Mouse (Mus musculus) forebrain, embryonic 11.5 days (tissue): ENCODE results near the gene Slc25a44. TPM values are rescaled to one million over a fixed set of nuclear protein-coding genes. Genes with fewer than 3 reads are reported as not detected.

ENCODE experiments used
- ATAC-seq: fragments of 200-750 bp; cut with Nextera tagmentation; replicated peaks from 2 replicates; pipeline ENCODE4 v1.8.0; 2017; ENCODE audit warnings: moderate TSS enrichment; ENCODE audit not compliant: low FRiP score
- DNase-seq: peaks from one replicate; pipeline ENCODE4 v3.0.0-alpha.2; 2017; ENCODE audit warnings: low spot score
- H3K27ac ChIP-seq: fragments of 300-500 bp; sonication (generic); 2 replicates; pipeline ENCODE4 v1.5.1; 2014; ENCODE audit warnings: low read depth, low read length
- H3K27me3 ChIP-seq: fragments of 300-500 bp; sonication (generic); 2 replicates; pipeline ENCODE4 v1.6.1; 2014; ENCODE audit warnings: mild to moderate bottlenecking, low read length, mixed read lengths; ENCODE audit not compliant: control insufficient read depth, insufficient read depth
- H3K36me3 ChIP-seq: fragments of 300-500 bp; sonication (generic); 2 replicates; pipeline ENCODE4 v1.6.1; 2014; ENCODE audit warnings: mild to moderate bottlenecking, low read length, moderate library complexity, mixed read lengths; ENCODE audit not compliant: control insufficient read depth, insufficient read depth
- H3K4me1 ChIP-seq: fragments of 300-500 bp; sonication (generic); replicated peaks from 2 replicates; pipeline ENCODE4 v1.6.1; 2014; ENCODE audit warnings: low read length, mixed read lengths; ENCODE audit not compliant: control insufficient read depth, insufficient read depth
- H3K4me2 ChIP-seq: fragments of 300-500 bp; sonication (generic); 2 replicates; pipeline ENCODE4 v1.6.1; 2014; ENCODE audit warnings: low read depth, mild to moderate bottlenecking, low read length, moderate library complexity, mixed read lengths; ENCODE audit not compliant: severe bottlenecking
- H3K4me3 ChIP-seq: fragments of 300-500 bp; sonication (generic); 2 replicates; pipeline ENCODE4 v1.5.1; 2014; ENCODE audit warnings: low read depth, low read length
- H3K9ac ChIP-seq: fragments of 300-500 bp; sonication (generic); 2 replicates; pipeline ENCODE4 v1.6.1; 2014; ENCODE audit warnings: low read length
- H3K9me3 ChIP-seq: fragments of 300-500 bp; sonication (generic); 2 replicates; pipeline ENCODE4 v1.6.1; 2016; ENCODE audit warnings: low read length, mixed read lengths; ENCODE audit not compliant: control insufficient read depth
- WGBS: fragments of 180-500 bp; shearing (Covaris S2); extraction: QIAGEN DNeasy Blood & Tissue Kit; methylation state at CpG from one replicate; pipeline ENCODE4 v1.1.7; 2014; 5-methylcytosine and 5-hydroxymethylcytosine counted together
- polyA plus RNA-seq: library from polyadenylated mRNA; unstranded; fragments of >200 nt; fragmentation: Nextera tagmentation; extraction: Ambion mirVana; gene quantifications from 2 replicates; pipeline ENCODE4 v1.2.1, GENCODE M21; 2014

The Slc25a44 gene
- polyA plus RNA-seq, 1 experiment from 2014 or later, result 22.6 TPM

DNA sequence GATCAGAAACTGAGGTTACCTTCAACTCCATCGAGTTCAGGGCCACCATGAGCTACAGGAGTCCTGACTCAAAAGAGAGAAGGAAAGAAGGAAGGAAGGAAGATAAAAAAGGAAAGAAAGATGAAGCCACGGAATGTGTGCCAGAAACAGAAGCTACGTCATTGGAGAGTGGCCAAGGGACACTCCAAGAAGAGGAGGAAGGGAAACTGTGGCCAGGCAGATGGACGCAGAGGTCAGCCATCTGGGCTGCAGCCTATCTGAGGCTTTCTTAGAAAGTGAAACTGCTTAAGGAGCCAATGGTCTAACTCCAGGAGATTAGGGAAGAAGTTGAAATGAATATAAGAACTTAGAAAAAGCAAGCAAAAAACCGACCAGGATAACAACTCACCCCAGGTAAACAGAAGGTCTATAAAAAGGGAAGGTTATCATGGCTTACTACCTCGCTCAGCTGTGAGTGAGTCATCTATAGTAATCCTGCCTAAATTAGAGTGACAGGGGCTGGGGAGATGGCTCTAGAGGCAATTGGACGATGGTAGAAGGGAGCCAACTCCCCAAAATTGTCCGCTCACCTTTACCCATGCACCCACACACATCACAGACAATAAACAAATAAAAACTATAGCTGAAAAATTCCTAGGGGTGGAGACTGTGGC is 21.7 kb upstream of the Slc25a44 start:
- whole genome bisulfite sequencing, result 82% methylated on average over 8 of the region's 8 CpGs
- no peaks in the 10 kb centered on the region for H3K9me3 ChIP-seq

DNA sequence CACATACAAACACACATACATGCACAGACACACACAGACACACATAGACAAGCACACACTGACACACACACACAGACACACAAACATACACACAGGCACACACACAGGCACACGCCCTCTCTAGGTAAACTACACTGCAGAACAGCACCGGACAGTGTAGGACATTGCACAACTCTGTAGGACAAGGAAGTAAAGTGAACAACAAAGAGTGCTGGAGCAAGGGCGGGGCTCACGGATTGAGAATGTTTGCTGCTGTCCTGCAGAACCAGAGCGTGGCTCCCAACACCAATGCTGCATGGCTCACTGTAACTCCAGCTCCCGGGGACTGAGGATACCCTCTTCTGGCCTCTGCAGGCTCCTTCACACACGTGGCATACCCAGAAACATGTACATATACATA is 17.9 kb upstream of the Slc25a44 start:
- DNase-seq (no peak), ATAC-seq (no peak)
- Histone ChIP-seq H3K4me1 (no peaks in the 10 kb centered on the region; the same call in 1 of the 2 replicates), H3K4me2 (no peak overlapping the region), H3K27me3 (no peaks in the 10 kb centered on the region), H3K4me3 (no peak overlapping the region), H3K9me3 (no peaks in the 10 kb centered on the region), H3K36me3 (no peaks in the 10 kb centered on the region), H3K9ac (no peak overlapping the region), H3K27ac (no peak overlapping the region)
- 84% methylated on average over 7 of the region's 7 CpGs for WGBS

More for the DNA sequence above, 21.7 kb upstream of the Slc25a44 start:
- Histone ChIP-seq H3K4me3 (no peak overlapping the region), H3K36me3 (no peaks in the 10 kb centered on the region), H3K4me1 (peaks cover 2% of the 10 kb centered on the region; the same call in 1 of the 2 replicates), H3K27ac (no peak overlapping the region), H3K9ac (no peak overlapping the region), H3K27me3 (no peaks in the 10 kb centered on the region), H3K4me2 (no peak overlapping the region)
- no peak for ATAC-seq
- no peak for DNase-seq

DNA sequence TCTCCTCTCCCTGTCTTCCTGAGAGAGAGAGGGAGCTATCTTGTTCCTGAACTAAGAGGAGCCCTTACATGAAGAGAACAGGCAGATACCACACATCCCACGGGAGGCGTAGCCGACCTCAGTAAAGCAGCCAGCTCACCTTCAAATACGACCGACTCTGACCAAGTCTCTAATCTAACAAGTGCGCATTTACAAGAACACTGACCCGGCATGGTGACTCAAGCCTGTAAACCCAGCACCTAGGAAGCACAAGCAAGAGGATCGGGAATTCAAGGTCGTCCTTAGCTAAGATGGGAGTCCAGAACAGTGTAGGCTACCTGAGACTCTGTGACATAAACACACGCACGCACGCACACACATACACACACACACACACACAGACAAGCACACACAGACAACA is 17.5 kb upstream of the Slc25a44 start:
- DNase-seq, result no peak
- ATAC-seq, result no peak
- Histone ChIP-seq H3K4me3 (no peak overlapping the region), H3K4me2 (no peak overlapping the region), H3K27me3 (no peaks in the 10 kb centered on the region), H3K4me1 (no peaks in the 10 kb centered on the region; the same call in 1 of the 2 replicates), H3K36me3 (no peaks in the 10 kb centered on the region), H3K27ac (no peak overlapping the region), H3K9ac (no peak overlapping the region), H3K9me3 (no peaks in the 10 kb centered on the region)
- WGBS, result 93% methylated on average over 12 of the region's 12 CpGs

DNA sequence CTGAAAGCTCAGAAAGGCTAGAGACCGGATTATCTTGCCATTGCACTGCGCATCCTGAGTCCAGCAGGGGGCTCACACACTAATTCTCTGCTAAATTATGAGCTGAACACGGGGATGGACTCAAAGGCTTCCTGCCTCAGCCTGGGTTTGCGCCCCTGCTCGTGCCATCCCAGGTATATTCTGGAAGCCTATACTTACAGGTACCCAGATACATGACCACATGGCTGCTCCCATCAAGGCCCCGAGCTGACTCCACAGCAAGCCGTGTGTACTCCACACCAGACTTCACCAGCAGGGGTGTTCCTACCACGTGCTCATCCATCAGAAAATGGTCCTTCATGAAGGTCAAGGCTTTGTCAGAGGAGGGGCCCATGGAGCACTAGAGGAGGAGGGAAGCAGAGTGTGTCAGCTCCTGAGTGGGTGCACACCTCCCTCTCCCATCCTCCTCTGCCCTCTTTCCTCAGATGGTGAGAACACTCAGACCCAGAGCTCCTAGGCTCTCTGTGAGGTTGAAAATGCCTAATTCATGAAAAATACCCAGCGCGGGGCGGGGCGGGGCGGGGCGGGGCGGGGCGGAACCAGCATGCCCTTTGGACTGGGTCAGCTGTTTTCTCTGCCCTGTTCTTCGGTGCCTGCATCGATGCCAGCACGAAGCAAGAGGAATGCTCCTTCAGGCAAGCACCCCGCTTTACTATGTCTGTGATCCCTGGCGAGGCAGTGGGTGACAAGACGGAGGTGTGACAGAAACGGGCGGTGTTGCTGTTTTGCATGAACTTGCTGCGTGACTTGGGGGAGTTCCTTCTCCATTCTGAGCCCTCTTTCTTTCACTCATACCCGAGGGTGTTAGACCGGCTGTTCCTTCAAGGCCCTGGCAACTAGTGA is 15.8 kb upstream of the Slc25a44 start:
- Histone ChIP-seq H3K4me3 (no peak overlapping the region), H3K4me2 (no peak overlapping the region), H3K27me3 (no peaks in the 10 kb centered on the region), H3K9me3 (no peaks in the 10 kb centered on the region), H3K36me3 (no peaks in the 10 kb centered on the region), H3K4me1 (peaks cover 9% of the 10 kb centered on the region; the same call in 1 of the 2 replicates), H3K9ac (peak overlapping the region; percentile 20; the same call in 1 of the 2 replicates), H3K27ac (no peak overlapping the region)
- DNase-seq (peak; percentile 70), ATAC-seq (0 out of 2 replicates have a peak, but pooled peaks have one; percentile 14)
- WGBS, result 27% methylated on average over 27 of the region's 27 CpGs

DNA sequence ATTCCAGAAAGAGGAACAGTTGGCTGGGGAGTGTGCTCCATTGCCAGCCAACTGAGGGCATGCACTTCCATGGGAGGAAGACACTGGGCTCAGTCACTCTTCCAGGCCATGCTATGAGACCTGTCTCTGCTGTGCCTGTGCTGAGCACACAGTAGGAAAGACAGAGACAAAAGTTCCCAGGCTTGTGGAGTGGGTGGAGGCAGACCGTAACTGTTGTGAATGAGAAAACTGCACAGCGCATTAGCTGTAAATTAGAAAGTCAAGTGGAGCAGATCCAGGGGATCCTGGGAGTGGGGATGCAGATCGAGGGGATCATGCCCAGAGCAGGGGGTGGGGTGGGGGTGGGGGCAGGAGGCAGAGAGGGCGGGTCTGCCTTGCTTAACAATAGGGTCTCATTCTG is 14.6 kb upstream of the Slc25a44 start:
- Histone ChIP-seq H3K36me3 (no peaks in the 10 kb centered on the region), H3K27me3 (no peaks in the 10 kb centered on the region), H3K27ac (no peak overlapping the region), H3K9ac (no peak overlapping the region), H3K4me2 (no peak overlapping the region), H3K4me3 (no peak overlapping the region), H3K9me3 (no peaks in the 10 kb centered on the region), H3K4me1 (peaks cover 9% of the 10 kb centered on the region; the same call in 1 of the 2 replicates)
- 54% methylated on average over 4 of the region's 4 CpGs for WGBS
- ATAC-seq, result no peak
- no peak for DNase-seq

DNA sequence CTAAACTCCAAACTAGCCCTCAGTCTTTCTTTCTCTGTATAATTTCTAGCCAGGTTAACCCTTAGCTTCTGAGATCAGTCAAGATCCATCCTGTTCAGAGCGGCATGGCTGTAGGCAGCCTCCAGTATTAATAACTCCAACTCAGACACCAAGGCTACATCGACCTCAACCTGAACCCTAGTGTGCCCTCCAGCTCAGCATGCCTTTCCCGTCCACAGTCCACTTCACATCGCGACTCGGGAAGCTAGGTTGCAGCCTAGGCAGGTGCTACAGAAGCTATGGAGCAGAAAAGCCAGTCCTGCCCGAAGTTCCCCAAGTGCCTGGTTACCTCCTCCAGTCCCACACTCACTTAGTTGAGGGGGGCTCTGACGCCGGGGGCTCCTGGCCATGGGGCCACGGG is 12.5 kb upstream of the Slc25a44 start:
- no peak overlapping the region for H3K4me3 ChIP-seq
- no peak overlapping the region for H3K27ac ChIP-seq
- DNase-seq, result no peak
- peak overlapping the region; percentile 53; the same call in 1 of the 2 replicates for H3K4me2 ChIP-seq
- ATAC-seq, result no peak
- no peaks in the 10 kb centered on the region for H3K9me3 ChIP-seq
- H3K4me1 ChIP-seq, result peaks cover 9% of the 10 kb centered on the region; the same call in 1 of the 2 replicates
- H3K9ac ChIP-seq, result peak overlapping the region; percentile 48
- H3K27me3 ChIP-seq, result no peaks in the 10 kb centered on the region
- H3K36me3 ChIP-seq, result no peaks in the 10 kb centered on the region
- 80% methylated on average over 10 of the region's 10 CpGs for WGBS

DNA sequence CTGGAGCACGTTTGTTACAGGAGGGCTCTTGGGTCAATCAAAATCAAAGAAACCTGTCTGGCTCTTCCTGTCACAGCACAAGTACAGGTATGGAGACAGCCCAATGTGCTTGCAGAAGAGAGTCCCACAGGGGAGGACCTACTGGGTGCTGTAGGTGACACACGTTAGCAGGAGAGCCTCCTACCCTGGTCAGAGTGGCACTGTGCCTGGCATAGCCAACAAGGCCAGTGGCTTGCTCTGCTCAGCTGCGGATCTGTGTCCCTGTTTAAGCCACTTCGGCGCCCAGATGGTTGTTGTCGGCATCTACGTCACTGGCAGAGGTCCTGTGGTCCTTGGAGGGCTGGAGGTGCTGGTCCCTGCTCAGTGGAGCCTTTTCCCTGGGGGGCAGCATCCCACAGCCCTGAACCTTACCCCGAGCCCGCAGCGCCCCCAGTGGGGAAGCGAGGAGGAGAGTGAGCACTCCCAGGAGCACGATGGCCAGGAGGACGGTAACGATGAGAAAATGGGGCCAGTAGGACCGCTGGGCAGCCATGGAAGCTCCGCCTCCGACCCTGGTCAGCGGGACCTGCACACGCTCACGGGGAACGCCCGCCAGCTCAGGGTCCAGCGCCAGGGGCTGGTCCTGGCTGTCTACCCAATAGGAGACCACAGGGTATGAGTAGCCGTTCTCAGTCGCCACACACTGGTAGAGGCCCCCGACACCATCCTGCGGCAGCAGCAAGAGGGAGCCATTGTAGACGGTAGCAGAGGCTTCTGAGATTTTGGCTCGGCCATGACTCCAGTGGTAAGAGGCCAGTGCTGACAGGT is 11.7 kb upstream of the Slc25a44 start:
- WGBS, result 12% methylated on average over 29 of the region's 29 CpGs
- peak overlapping the region; percentile 48 for H3K9ac ChIP-seq
- peak overlapping the region; percentile 30 for H3K4me3 ChIP-seq

DNA sequence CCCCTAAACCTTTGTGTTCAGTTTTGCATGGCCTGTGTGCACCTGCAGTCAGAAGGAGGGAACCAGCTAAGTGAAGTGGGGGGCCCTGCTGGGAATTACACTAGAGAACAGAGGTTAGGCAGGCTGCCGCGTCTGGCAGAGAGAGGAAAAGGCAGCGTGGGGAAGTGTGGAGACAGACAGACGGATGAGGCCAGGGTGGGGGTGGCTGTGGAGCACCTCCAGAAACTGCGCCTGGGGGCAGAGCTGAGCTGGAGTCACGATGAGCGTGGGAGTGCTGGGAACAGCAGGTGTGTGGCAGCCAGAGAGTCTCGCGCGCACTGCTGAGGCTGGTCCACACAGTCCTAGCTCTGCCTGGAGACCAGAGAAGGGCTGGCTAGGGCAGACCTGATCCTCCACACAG is 10.6 kb upstream of the Slc25a44 start:
- ATAC-seq (no peak), DNase-seq (no peak)
- no peak overlapping the region for H3K9ac ChIP-seq

More for the DNA sequence above, 11.7 kb upstream of the Slc25a44 start:
- Histone ChIP-seq H3K4me2 (peak overlapping the region; percentile 53), H3K27me3 (no peaks in the 10 kb centered on the region), H3K9me3 (no peaks in the 10 kb centered on the region), H3K27ac (no peak overlapping the region), H3K36me3 (no peaks in the 10 kb centered on the region), H3K4me1 (peaks cover 9% of the 10 kb centered on the region; the same call in 1 of the 2 replicates)
- peak; percentile 86 for DNase-seq
- peak; percentile 88 for ATAC-seq

More for the DNA sequence above, 10.6 kb upstream of the Slc25a44 start:
- H3K27me3 ChIP-seq, result no peaks in the 10 kb centered on the region
- no peaks in the 10 kb centered on the region for H3K9me3 ChIP-seq
- H3K27ac ChIP-seq, result no peak overlapping the region
- H3K4me2 ChIP-seq, result no peak overlapping the region
- no peaks in the 10 kb centered on the region for H3K36me3 ChIP-seq
- 74% methylated on average over 10 of the region's 10 CpGs for WGBS
- H3K4me3 ChIP-seq, result no peak overlapping the region
- peaks cover 9% of the 10 kb centered on the region; the same call in 1 of the 2 replicates for H3K4me1 ChIP-seq
